Mouse (Mus musculus): ENCODE data around the gene Tent5b. TPM values are rescaled to one million over a fixed set of nuclear protein-coding genes. Genes with fewer than 3 reads are reported as not detected.
A peak's percentile ranks its signal among the peaks of the same experiment; 100 is the strongest.

The Tent5b gene
- total RNA-seq, 2 experiments from 2014 or later = 0.17 TPM; not detected in 1

DNA sequence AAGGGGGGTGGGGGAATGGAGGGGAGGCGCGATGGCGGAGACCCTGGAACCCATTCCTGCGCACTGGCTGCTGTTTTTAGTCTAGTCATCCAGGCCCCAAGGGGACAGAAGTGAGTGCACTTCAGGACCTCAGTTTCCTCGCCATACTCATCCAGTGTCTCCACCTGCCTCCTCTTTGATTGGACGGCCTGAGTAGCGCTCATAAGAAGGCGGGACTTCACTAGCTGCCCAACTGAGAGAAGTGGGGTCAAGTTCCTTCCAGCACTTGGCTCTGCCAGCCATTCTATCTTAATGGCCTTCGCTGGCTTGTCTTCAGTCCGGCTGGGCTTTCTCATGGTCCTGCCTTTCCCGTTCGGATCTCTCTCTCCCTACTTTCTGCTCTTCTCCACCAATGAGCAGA is 10.8 kb upstream of the Tent5b start:
- no peak for DNase-seq (ENCODE audit: low spot score in 2 of 2)

DNA sequence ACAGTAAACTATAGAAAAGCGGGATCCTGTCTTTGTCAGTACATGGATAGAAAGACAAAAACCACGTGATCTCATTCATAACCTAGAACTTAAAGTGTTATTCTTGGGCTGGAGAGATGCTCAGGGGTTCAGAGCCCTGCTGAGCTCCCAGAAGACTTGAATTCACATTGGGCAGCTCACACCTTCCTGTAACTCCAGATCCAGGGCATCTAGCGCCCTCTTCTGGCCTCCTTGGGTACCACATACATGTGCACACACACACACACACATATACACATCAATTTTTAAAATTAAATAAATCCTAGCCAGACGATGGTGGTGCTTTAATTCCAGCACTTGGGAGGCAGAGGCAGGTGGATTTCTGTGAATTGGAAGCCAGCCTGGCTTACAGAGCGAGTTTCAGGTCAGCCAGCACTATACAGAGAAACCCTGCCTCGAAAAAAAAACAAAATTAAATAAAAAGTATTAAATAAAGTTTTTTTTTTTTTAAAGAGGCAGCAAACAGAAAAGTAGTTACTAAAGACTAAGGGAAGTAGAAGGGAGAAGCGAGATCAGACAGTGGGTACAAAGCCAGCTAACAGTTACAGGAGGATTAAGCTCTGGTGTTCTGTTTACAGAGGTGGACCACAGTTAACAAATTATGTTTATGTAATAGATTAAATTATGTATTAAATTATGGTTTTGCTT is 8.7 kb upstream of the Tent5b start:
- DNase-seq (ENCODE audit: low spot score in 2 of 2) = no peak

DNA sequence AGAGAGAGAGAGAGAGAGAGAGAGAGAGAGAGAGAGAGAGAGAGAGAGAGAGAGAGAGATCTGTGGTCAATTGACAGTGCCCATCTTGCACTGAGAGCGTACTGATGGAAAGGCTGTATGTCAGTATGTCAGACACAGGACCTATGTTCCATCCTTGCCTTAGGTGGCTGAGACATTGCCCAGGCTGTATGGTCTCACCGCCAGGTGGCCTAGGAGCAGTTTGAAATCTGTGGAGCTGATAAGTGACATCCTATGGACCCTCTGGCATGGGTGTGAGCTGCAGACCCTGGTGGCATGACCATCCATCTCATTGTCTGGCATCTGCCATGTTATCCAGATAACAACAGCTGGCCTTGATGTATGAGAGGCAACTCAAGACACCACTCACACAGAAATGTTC is 6.1 kb upstream of the Tent5b start:
- no peak for DNase-seq (ENCODE audit: low spot score in 2 of 2)

DNA sequence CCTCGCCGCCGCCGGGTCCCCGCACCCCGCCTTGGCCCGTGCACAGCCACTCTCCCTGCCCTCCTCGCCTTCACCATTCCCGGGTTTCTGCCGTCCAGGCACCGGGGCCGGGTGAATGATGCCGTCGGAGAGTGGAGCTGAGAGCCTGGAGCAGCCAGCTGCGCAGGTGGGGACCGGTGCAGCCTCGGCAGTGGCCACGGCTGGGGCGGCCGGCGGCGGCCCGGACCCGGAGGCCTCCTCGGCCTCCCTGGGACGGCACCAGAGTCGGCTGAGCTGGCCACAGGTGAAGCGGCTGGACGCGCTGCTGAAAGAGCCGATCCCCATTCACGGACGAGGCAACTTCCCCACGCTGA is 229 bp downstream of the Tent5b start:
- DNase-seq (ENCODE audit: low spot score in 2 of 2) = no peak

DNA sequence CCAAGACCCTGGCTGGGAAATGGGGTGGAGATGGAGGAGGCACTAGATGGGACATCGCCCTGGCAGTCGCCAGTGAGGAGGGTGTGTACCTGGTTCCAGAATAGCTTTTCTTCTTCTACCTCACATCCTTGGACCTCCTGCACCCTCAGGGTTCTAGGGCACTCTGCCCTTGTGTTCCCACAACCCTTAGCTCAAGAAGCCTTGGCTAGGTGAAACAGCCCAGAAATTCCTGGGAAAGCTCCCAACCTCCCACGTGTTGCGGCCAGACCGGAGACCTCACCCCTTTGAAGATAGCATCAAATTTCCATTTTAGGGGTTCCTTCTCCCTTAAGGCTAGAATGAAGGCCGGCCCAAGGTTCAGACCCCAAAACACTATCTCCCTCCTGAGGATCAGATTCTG is 822 bp downstream of the Tent5b start:
- DNase-seq (ENCODE audit: low spot score in 2 of 2) = no peak

DNA sequence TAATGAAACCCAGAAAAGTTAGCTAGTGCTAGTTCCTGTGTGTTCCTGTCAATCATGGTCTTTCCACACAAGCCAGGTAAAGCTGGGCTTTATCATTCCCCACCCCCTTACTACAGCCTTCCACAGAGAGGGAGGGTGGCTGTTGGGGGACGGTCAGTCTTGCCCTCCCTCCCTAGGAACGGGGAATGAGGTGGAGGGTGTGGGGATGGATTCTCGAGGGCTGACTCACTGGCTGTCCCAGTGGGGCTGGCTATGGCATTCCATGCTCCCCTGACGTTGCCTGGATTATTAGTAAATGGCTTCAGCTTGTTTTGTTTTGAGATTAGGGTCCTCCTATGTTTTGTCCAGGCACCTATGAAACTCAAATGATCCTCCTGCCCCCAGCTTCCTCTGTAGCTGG is 1.6 kb downstream of the Tent5b start:
- DNase-seq (ENCODE audit: low spot score in 2 of 2) = no peak

DNA sequence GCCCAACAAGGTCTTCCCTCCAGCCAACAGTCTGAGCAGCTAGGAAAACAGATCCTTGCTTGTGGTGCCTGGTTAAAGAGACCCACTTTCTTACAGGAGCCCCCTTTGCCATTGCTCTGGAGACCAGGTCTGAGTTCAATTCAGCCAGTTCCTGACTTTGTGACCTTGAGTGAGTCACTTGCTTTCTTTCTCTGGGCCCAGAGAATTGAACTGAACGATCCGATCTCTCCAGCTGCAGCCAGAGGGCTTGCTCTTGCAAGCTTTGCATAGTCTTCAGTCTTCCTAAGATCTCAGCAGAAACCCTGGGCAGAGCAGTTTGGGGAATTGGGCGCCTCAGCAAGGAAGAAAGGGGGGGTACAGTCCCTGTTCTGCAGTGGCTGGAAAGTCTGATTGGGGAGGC is 2.5 kb downstream of the Tent5b start:
- DNase-seq (ENCODE audit: low spot score in 2 of 2) = no peak

DNA sequence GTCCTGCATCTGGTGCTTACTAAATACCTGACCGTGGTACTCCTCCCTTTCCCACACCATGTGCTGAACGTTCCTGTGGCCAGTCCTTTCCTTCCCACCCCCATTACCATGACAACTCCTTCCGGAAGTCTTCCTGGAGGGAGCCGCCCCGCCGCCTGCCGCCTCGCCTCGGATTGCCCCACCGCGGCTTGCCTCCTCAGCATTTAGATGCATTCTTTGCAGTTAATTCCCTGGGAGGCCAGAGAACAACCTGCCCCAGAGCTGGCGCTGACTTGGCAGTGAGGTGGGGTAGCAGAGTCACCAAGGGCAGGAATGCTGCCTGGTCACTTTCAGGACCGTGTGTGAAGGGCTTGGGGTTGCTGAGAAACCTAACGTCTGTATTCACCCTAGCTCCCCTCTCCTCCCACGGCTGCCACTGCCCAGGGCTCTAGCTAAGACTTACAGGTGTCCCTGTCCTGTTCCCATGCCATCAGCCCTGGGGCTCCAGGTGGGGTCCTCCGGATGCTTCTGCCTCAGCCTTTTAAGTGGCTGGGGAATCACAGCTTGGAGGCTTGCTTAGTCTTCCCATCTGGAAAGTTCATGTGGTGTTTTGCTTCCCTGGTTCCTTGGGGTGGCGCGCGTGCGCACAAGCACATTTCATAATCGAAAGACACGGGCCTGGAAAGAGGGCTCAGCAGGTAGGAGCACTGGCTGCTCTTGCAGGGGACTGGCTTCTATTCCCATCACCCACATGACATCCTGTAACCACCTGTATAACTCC is 4.5 kb downstream of the Tent5b start:
- DNase-seq (ENCODE audit: low spot score in 2 of 2) = no peak

DNA sequence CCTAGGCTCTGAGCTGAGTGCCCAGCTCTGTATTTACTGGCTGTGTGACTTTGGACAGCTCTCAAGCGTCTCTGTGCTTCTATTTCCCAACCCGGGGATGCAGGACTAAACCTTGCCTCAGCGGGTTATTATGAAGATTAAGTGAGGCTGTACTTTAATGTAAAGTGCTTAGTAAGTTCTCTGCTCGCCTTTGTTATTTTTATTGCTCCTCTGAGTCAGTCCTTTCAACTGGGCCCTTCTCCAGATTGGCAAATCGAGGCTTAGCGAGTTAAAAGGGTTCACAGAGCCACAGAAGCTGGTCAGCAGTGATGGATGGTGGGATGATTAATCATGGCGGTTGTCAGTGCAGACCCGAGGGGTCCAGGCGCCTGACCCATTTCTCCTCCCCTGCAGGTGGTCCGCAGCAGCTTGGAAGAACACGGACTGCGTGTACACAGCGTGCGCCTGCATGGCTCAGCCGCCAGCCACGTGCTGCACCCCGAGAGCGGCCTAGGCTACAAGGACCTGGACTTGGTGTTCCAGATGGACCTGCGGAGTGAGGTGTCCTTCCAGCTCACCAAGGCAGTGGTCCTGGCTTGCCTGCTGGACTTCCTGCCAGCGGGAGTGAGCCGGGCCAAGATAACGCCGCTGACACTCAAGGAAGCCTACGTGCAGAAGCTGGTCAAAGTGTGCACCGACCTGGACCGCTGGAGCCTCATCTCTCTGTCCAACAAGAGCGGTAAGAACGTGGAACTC is 5.9 kb downstream of the Tent5b start:
- no peak for DNase-seq (ENCODE audit: low spot score in 2 of 2)

DNA sequence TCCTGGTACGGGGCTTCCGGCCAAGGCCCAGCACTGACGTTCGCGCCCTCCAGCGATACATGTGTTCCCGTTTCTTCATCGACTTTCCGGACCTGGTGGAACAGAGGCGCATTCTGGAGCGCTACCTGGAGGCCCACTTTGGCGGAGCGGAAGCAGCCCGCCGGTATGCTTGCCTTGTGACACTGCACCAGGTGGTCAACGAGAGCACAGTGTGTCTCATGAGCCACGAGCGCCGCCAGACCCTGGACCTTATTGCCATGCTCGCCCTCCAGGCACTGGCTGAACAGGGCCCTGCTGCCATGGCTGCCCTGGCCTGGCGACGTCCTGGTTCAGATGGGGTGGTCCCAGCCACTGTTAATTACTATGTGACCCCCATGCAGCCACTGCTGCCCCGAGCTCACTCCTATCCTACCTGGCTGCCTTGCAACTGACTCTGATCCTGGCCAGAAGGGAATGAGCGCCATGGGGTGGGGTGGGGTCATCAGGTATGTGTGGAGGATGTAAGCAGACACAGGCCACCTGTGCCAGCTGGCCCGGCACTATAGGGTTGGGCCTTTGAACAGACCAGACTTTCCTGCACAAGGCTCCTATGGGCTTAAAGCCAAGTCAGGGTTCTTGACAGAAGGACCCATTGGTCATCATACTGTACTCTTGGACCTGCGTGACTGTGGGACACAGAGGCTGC is 6.9 kb downstream of the Tent5b start:
- DNase-seq (ENCODE audit: low spot score in 2 of 2) = no peak

DNA sequence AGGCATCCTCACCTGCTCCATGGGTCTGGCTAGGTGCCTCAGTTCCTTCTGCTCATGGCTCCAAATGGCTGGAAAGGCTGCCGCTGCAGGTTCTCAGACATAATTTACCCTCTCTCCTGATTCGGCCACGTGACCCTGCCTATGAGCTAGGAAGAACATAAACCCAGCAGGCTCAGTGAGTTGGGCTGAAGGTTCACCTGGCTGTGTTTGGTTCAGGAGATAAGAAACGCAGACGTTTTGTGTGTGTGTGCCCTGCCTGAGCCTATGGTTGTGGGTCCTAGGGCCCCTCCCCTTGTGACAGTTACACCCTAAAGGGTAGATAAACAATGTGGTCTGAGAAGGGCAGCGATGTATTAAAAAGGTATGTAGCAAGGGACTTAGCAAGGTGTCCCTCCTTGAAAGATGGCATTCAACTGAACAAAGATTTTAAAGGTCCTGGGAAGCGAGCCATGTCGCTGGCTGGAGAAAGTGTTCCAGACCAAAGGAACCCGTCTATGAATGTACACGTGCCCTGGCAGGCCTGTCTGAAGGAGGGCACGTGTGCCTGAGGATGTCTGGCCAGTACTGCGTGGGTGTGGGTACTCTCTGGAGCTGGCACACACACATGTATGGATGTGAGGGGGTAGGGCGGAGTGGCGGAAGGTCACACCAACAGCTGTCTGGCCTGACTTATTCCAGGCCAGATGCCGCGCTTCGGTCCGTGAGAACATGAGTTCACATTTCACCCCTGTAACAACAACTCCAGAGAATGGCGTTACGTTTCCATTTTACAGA is 8.9 kb downstream of the Tent5b start:
- no peak for DNase-seq (ENCODE audit: low spot score in 2 of 2)

DNA sequence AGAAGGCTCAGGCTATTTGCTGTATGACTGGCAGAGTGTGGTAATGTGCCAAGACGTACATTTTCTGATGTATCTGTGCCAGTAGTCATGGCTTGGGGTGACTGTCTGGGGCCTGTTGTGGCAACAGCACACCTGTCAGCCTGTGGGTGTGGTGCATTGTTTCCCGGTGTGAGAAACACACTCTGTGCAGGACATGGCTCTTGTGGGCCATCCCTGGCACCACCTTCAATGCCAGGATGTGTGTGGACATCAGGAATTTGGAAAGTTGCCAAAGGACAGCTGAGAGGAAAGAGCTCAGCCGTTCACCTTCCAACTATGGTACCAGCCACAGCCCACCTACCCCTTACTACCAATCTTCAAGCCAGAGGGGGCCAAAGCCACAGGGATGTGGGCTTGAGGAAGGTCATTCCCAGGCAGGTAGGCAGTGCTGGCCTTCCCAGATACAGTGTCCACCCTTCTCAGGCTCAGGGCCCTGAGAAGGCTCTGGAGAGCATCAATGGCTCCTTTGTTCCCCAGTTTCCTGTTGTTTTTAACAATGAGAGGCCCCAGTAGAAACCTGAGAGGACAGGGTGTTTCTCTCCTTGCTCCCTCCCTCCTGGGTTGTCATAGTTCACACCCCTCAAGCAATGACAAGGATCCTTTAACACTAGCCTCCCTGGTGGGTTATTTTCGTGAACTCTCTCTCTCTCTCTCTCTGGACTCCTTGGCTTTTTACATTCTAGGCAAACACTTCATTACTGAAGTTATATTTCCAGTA is 9.7 kb downstream of the Tent5b start:
- DNase-seq (ENCODE audit: low spot score in 2 of 2) = no peak

DNA sequence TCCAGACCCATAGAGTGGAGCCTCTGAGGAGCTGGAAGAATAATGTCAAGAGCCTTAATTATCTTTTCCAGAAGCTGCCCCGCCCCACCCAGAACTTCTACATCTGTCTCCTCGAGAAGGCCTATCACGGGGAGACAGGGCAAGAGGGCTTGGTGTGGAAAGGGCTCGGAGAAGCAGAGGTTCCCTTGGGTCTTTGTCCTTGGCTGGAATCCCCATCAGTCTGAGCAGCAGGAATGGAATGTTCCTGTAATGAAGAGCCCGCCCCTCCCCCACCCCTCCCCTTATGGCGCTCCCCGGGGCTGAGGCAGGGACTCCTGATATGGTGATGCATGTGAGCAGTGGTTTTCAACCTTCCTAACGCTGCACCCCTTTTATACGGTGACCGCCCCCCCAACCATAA is 11.9 kb downstream of the Tent5b start:
- DNase-seq (ENCODE audit: low spot score in 2 of 2) = no peak

DNA sequence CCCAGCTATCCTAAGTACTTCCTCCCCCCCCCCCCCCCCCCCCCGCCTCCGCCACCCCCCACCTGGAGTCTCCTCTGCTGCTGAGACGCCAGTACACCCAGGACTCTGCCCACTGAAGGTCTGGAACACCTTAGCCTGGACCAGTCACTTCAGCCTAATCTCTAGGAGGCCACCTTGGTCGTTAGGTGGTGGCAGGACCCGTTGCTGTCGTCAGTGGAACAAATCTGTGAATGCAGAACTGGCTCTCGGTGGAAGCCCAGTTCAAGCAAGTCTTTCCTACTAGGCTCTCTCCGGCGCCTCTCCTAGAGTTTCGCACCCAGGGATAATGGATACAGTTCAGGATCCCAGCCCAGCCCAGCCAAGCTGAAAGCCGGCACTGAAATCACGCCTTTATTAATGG is 14.0 kb downstream of the Tent5b start:
- DNase-seq (ENCODE audit: low spot score in 2 of 2) = no peak

DNA sequence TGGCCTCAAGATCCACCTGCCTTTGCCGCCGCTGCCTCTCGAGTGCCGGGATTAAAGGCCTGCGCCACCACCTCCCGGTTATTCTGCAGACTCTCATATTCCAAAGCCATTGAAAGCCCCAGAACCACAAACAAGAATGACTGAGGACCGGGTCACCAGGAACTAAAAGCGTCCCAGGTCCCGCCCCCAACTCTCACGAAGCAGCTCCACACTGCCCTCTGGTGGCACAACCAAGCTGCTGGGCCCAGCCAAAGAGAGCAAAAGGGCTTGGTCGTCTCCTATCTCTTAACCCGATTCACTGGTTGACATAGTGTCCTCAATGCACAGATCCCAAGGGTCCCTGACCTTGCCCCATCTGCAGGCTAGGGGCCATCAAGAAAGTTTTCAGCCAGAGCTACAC is 14.5 kb downstream of the Tent5b start:
- DNase-seq (ENCODE audit: low spot score in 2 of 2) = peak; percentile 79 to 82

DNA sequence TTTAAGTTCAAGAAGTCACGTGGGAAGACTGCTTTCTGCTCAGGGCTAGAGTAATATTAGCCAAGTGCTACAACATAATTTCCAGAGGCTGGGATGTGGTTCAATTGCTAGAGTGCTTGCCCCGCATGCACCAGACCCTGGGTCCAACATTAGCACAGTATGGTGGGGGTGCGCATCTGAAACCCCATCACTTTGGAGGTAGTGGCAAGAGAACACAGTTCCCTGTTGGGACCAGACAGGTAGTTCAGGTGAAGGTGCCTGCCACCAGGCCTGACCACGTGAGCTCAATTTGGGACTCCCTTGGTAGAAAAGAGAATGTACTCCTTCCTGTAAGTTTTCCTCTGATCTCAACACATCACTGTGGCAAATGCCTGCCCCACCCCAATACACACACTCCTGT is 14.9 kb downstream of the Tent5b start:
- no peak for DNase-seq (ENCODE audit: low spot score in 2 of 2)

DNA sequence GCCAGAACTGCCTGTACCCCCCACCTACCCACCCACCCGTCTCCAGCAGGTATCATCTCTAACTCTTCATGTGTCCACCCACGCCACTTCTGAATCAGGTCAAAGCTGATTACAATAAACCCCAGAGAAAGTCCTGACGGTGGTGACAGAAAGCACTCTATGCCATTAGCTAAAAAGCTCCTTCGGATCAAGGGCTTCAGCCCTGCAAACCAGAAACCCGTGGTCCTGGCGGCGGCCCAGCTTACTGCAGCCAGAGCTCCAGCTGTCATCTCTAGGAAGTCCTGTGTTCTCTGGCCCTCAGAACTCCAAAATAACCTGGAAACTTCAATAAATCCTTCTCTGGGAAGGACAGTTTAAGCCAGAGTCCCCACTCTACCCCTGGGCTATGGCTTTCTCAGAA is 15.8 kb downstream of the Tent5b start:
- no peak for DNase-seq (ENCODE audit: low spot score in 2 of 2)

DNA sequence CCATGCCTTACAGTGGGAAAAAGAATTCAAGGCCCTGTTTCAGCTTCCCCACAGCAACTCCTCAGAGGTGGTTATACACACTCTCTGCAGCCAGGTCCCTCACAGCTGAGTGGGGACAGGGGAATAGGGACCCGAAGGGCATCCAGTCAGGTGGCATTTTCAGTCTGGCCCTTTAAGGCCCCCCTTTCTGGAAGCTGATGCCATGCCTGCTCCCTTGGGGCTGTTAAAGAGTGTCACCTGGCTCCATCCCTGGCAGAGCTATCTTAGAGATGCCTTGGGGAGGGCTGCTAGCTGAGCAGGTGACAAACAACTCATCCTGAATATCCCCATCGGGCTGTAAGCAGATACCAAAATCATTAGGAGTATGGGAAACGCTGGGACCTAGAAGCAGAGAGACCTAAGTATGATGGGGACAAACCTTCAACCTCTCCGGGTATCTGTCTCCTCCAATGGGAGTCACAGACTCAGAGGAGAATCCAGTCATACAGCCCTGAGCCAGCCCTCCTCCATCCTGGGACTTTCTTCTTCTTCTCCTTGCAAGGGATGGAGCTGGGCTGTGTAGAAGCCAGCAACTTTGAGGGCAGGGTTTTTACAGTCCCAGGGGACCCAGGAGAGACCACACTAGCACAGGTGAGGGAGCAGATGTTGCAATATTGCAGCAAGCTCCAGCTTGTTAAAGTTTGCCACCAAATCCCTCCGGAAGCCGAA is 17.0 kb downstream of the Tent5b start:
- DNase-seq (ENCODE audit: low spot score in 2 of 2) = no peak

DNA sequence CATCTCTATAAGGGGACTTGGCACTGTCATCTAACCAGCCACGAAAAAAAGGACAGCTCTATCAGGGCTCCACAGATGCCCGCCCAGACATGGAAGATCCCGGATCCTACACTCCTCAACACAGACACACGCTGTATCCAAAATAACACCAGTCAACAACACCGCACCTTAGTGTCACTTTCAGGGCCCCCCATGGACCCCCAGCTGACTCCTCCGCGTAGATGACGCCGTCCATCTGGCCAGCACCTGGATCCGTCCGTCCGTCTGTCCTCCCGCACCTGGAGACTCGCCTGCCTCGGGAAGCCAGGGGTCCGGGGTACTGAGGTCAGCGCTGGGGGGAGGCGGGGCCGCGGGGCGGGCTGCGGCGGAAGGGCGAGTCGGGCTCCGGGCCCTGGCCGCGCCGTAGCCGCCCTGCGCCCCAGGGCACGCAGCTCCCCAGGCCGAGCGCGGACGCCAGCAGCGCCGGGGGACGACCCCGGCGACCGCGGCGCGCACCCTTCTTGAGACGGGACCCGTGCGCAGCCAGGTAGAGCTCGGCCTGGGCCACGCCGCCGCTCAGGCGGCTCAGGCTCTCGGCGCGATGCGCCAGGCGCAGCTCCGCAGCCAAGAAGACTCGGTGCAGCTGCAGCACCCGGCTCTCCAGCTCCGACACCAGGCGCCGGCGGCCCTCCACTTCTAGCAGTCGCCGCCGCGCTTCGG is 17.7 kb downstream of the Tent5b start:
- DNase-seq (ENCODE audit: low spot score in 2 of 2) = no peak
